Mouse (Mus musculus) midbrain, embryonic 13.5 days (tissue): Measurements from ENCODE around the gene Gm49394. TPM values are rescaled to one million over a fixed set of nuclear protein-coding genes. Genes with fewer than 3 reads are reported as not detected.

ENCODE experiments used
- ATAC-seq: fragments of 200-750 bp; cut with Nextera tagmentation; 2 replicates; pipeline ENCODE4 v1.8.0; 2017; ENCODE audit warnings: mild to moderate bottlenecking, moderate TSS enrichment, moderate library complexity
- H3K27ac ChIP-seq: fragments of 300-500 bp; sonication (generic); 2 replicates; pipeline ENCODE4 v1.5.1; 2015; ENCODE audit warnings: inconsistent platforms, mild to moderate bottlenecking, moderate library complexity
- H3K27me3 ChIP-seq: fragments of 300-500 bp; sonication (generic); 2 replicates; pipeline ENCODE4 v1.6.1; 2015; ENCODE audit warnings: mild to moderate bottlenecking, inconsistent platforms
- H3K36me3 ChIP-seq: fragments of 300-500 bp; sonication (generic); 2 replicates; pipeline ENCODE4 v1.6.1; 2015; ENCODE audit warnings: mild to moderate bottlenecking, inconsistent platforms
- H3K4me1 ChIP-seq: fragments of 300-500 bp; sonication (generic); replicated peaks from 2 replicates; pipeline ENCODE4 v1.6.1; 2015; ENCODE audit warnings: inconsistent platforms
- H3K4me2 ChIP-seq: fragments of 300-500 bp; sonication (generic); replicated peaks from 2 replicates; pipeline ENCODE4 v1.6.1; 2015; ENCODE audit warnings: moderate library complexity, mild to moderate bottlenecking, inconsistent platforms
- H3K4me3 ChIP-seq: fragments of 300-500 bp; sonication (generic); replicated peaks from 2 replicates; pipeline ENCODE4 v1.5.1; 2015; ENCODE audit warnings: mild to moderate bottlenecking, inconsistent platforms
- H3K9ac ChIP-seq: fragments of 300-500 bp; sonication (generic); replicated peaks from 2 replicates; pipeline ENCODE4 v1.6.1; 2015; ENCODE audit warnings: mild to moderate bottlenecking, inconsistent platforms
- H3K9me3 ChIP-seq: fragments of 300-500 bp; sonication (generic); 2 replicates; pipeline ENCODE4 v1.6.1; 2016; ENCODE audit warnings: mild to moderate bottlenecking, inconsistent platforms
- WGBS: fragments of 180-500 bp; shearing (Covaris S2); methylation state at CpG from one replicate; pipeline ENCODE4 v1.1.7; 2015; 5-methylcytosine and 5-hydroxymethylcytosine counted together
- polyA plus RNA-seq: library from polyadenylated mRNA; unstranded; fragments of >200 nt; fragmentation: Nextera tagmentation; extraction: Ambion mirVana; gene quantifications from 2 replicates; pipeline ENCODE4 v1.2.1, GENCODE M21; 2015

Gene Gm49394
- polyA plus RNA-seq, 1 experiment from 2014 or later: not detected

- H3K4me2 ChIP-seq: peak overlapping the region; percentile 52
- H3K9me3 ChIP-seq: no peaks in the 10 kb centered on the region
- peaks cover 37% of the 10 kb centered on the region for H3K4me1 ChIP-seq
- no peak overlapping the region for H3K27ac ChIP-seq
- WGBS: under 1% methylated on average over 34 of the region's 34 CpGs
- H3K9ac ChIP-seq: 0 out of 2 replicates have a peak overlapping the region, but pooled peaks have one; percentile 0
- peak overlapping the region; percentile 38 for H3K4me3 ChIP-seq
- H3K36me3 ChIP-seq: no peaks in the 10 kb centered on the region
- peaks cover 98% of the 10 kb centered on the region for H3K27me3 ChIP-seq
- ATAC-seq: no peak
Measured at GRCm38 (mm10) chr7:142657821-142658614, 11.7 kb downstream of the Gm49394 start.

GRCm38 (mm10) chr7:142657341-142657791 is 12.4 kb downstream of the Gm49394 start:
- H3K9ac ChIP-seq: no peak overlapping the region
- H3K4me3 ChIP-seq: no peak overlapping the region
- ATAC-seq: no peak
- 7% methylated on average over 9 of the region's 9 CpGs for WGBS
- no peak overlapping the region; the same call in 1 of the 2 replicates for H3K4me2 ChIP-seq
- peaks cover 37% of the 10 kb centered on the region for H3K4me1 ChIP-seq
- H3K36me3 ChIP-seq: no peaks in the 10 kb centered on the region
- no peak overlapping the region for H3K27ac ChIP-seq
- H3K9me3 ChIP-seq: no peaks in the 10 kb centered on the region
- peaks cover 98% of the 10 kb centered on the region for H3K27me3 ChIP-seq

- H3K27ac ChIP-seq: no peak overlapping the region
- peaks cover 36% of the 10 kb centered on the region for H3K4me1 ChIP-seq
- ATAC-seq: no peak
- no peak overlapping the region for H3K9ac ChIP-seq
- H3K27me3 ChIP-seq: peaks cover 97% of the 10 kb centered on the region
- H3K4me2 ChIP-seq: no peak overlapping the region
- WGBS: 24% methylated on average over 4 of the region's 4 CpGs
- H3K36me3 ChIP-seq: no peaks in the 10 kb centered on the region
- no peak overlapping the region for H3K4me3 ChIP-seq
- no peaks in the 10 kb centered on the region for H3K9me3 ChIP-seq
Measured at GRCm38 (mm10) chr7:142656055-142656454, 13.7 kb downstream of the Gm49394 start.

GRCm38 (mm10) chr7:142655633-142656032 is 14.1 kb downstream of the Gm49394 start:
- Histone ChIP-seq H3K27ac (no peak overlapping the region), H3K4me3 (no peak overlapping the region), H3K9ac (no peak overlapping the region), H3K27me3 (peaks cover 97% of the 10 kb centered on the region), H3K4me1 (peaks cover 32% of the 10 kb centered on the region), H3K36me3 (no peaks in the 10 kb centered on the region), H3K4me2 (no peak overlapping the region), H3K9me3 (no peaks in the 10 kb centered on the region)
- WGBS: 4% methylated on average over 11 of the region's 11 CpGs
- ATAC-seq: no peak

- H3K9ac ChIP-seq: no peak overlapping the region
- WGBS: 6% methylated on average over 18 of the region's 18 CpGs
- H3K27ac ChIP-seq: no peak overlapping the region
- H3K27me3 ChIP-seq: peaks cover 78% of the 10 kb centered on the region
- no peaks in the 10 kb centered on the region for H3K9me3 ChIP-seq
- H3K36me3 ChIP-seq: no peaks in the 10 kb centered on the region
- no peak overlapping the region for H3K4me3 ChIP-seq
- peaks cover 14% of the 10 kb centered on the region for H3K4me1 ChIP-seq
- no peak overlapping the region for H3K4me2 ChIP-seq
- no peak for ATAC-seq
Measured at GRCm38 (mm10) chr7:142653726-142654125, 16.0 kb downstream of the Gm49394 start.

- no peaks in the 10 kb centered on the region for H3K9me3 ChIP-seq
- WGBS: 36% methylated on average over 6 of the region's 6 CpGs
- H3K4me2 ChIP-seq: no peak overlapping the region
- no peak overlapping the region for H3K4me3 ChIP-seq
- peaks cover 9% of the 10 kb centered on the region for H3K27me3 ChIP-seq
- no peaks in the 10 kb centered on the region for H3K4me1 ChIP-seq
- no peak for ATAC-seq
- no peaks in the 10 kb centered on the region for H3K36me3 ChIP-seq
- H3K27ac ChIP-seq: no peak overlapping the region
- H3K9ac ChIP-seq: no peak overlapping the region
Measured at GRCm38 (mm10) chr7:142646676-142647075, 23.1 kb downstream of the Gm49394 start.

- H3K9ac ChIP-seq: no peak overlapping the region
- no peaks in the 10 kb centered on the region for H3K4me1 ChIP-seq
- no peak overlapping the region for H3K27ac ChIP-seq
- ATAC-seq: no peak
- H3K4me3 ChIP-seq: no peak overlapping the region
- no peak overlapping the region for H3K4me2 ChIP-seq
- no peaks in the 10 kb centered on the region for H3K27me3 ChIP-seq
- H3K36me3 ChIP-seq: no peaks in the 10 kb centered on the region
- H3K9me3 ChIP-seq: no peaks in the 10 kb centered on the region
- WGBS: 68% methylated on average over 5 of the region's 5 CpGs
Measured at GRCm38 (mm10) chr7:142645045-142645444, 24.7 kb downstream of the Gm49394 start.

GRCm38 (mm10) chr7:142636178-142636577 is 33.6 kb downstream of the Gm49394 start:
- Histone ChIP-seq H3K9me3 (no peaks in the 10 kb centered on the region), H3K36me3 (no peaks in the 10 kb centered on the region), H3K27me3 (no peaks in the 10 kb centered on the region), H3K4me2 (no peak overlapping the region), H3K27ac (no peak overlapping the region), H3K9ac (no peak overlapping the region), H3K4me1 (peaks cover 5% of the 10 kb centered on the region), H3K4me3 (no peak overlapping the region)
- no peak for ATAC-seq

GRCm38 (mm10) chr7:142630691-142631090 is 39.1 kb downstream of the Gm49394 start:
- Histone ChIP-seq H3K36me3 (no peaks in the 10 kb centered on the region), H3K9ac (no peak overlapping the region), H3K4me2 (no peak overlapping the region), H3K4me1 (no peaks in the 10 kb centered on the region), H3K27ac (no peak overlapping the region), H3K9me3 (no peaks in the 10 kb centered on the region), H3K27me3 (no peaks in the 10 kb centered on the region), H3K4me3 (no peak overlapping the region)
- WGBS: 86% methylated on average over 10 of the region's 10 CpGs
- ATAC-seq: no peak

- H3K9ac ChIP-seq: no peak overlapping the region
- no peaks in the 10 kb centered on the region for H3K36me3 ChIP-seq
- no peaks in the 10 kb centered on the region for H3K27me3 ChIP-seq
- H3K4me1 ChIP-seq: no peaks in the 10 kb centered on the region
- no peak overlapping the region for H3K4me2 ChIP-seq
- H3K27ac ChIP-seq: no peak overlapping the region
- WGBS: 86% methylated on average over 6 of the region's 6 CpGs
- ATAC-seq: no peak
- H3K9me3 ChIP-seq: no peaks in the 10 kb centered on the region
- no peak overlapping the region for H3K4me3 ChIP-seq
Measured at GRCm38 (mm10) chr7:142629806-142630205, 39.9 kb downstream of the Gm49394 start.

GRCm38 (mm10) chr7:142622180-142622579 is 47.6 kb downstream of the Gm49394 start:
- Histone ChIP-seq H3K27ac (no peak overlapping the region), H3K9ac (no peak overlapping the region), H3K27me3 (no peaks in the 10 kb centered on the region), H3K9me3 (no peaks in the 10 kb centered on the region), H3K4me2 (no peak overlapping the region), H3K36me3 (no peaks in the 10 kb centered on the region), H3K4me1 (no peaks in the 10 kb centered on the region), H3K4me3 (no peak overlapping the region)
- ATAC-seq: no peak
- WGBS: 75% methylated on average over 4 of the region's 4 CpGs

GRCm38 (mm10) chr7:142613077-142613476 is 56.7 kb downstream of the Gm49394 start:
- no peak overlapping the region for H3K4me3 ChIP-seq
- no peak overlapping the region for H3K9ac ChIP-seq
- no peaks in the 10 kb centered on the region for H3K36me3 ChIP-seq
- no peak overlapping the region for H3K27ac ChIP-seq
- WGBS: 52% methylated on average over 2 of the region's 2 CpGs
- peaks cover 15% of the 10 kb centered on the region for H3K4me1 ChIP-seq
- no peaks in the 10 kb centered on the region for H3K9me3 ChIP-seq
- no peak for ATAC-seq
- H3K4me2 ChIP-seq: no peak overlapping the region
- no peaks in the 10 kb centered on the region for H3K27me3 ChIP-seq
